Mouse (Mus musculus): ENCODE results near the gene Prph2. TPM values are rescaled to one million over a fixed set of nuclear protein-coding genes. Genes with fewer than 3 reads are reported as not detected.

Gene Prph2
- polyA plus RNA-seq, 1 experiment from 2014 or later, result not detected

GRCm38 (mm10) chr17:46876371-46876950 lies 33.8 kb upstream of the Prph2 start:
- Histone ChIP-seq H3K27ac (replicated peaks; ENCODE audit: low read depth, low read length) (no peak overlapping the region), H3K9ac (replicated peaks; ENCODE audit: low read length) (no peak overlapping the region), H3K36me3 (replicated peaks; ENCODE audit: control insufficient read depth, insufficient read depth, low read depth, low read length) (no peaks in the 10 kb centered on the region), H3K9me3 (replicated peaks; ENCODE audit: control insufficient read depth, low read length) (no peaks in the 10 kb centered on the region), H3K4me3 (ENCODE audit: low read depth, low read length) (no peak overlapping the region), H3K4me2 (ENCODE audit: low read depth, low read length) (no peak overlapping the region), H3K4me1 (ENCODE audit: control insufficient read depth, insufficient read depth, low read length) (no peaks in the 10 kb centered on the region), H3K27me3 (ENCODE audit: control insufficient read depth, insufficient read depth, low read length) (no peaks in the 10 kb centered on the region)
- 49% methylated on average over 8 of the region's 8 CpGs for WGBS
- no peak for ATAC-seq (replicated peaks; ENCODE audit: insufficient number of reproducible peaks, low FRiP score, low TSS enrichment, low read depth)
- peak; percentile 44 for DNase-seq (ENCODE audit: low spot score)

- Histone ChIP-seq H3K9ac (replicated peaks; ENCODE audit: low read length) (no peak overlapping the region), H3K27ac (replicated peaks; ENCODE audit: low read depth, low read length) (no peak overlapping the region), H3K36me3 (replicated peaks; ENCODE audit: control insufficient read depth, insufficient read depth, low read depth, low read length) (no peaks in the 10 kb centered on the region), H3K4me3 (ENCODE audit: low read depth, low read length) (no peak overlapping the region), H3K4me2 (ENCODE audit: low read depth, low read length) (no peak overlapping the region), H3K4me1 (ENCODE audit: control insufficient read depth, insufficient read depth, low read length) (no peaks in the 10 kb centered on the region), H3K27me3 (ENCODE audit: control insufficient read depth, insufficient read depth, low read length) (no peaks in the 10 kb centered on the region), H3K9me3 (replicated peaks; ENCODE audit: control insufficient read depth, low read length) (no peaks in the 10 kb centered on the region)
- DNase-seq (ENCODE audit: low spot score) (no peak), ATAC-seq (replicated peaks; ENCODE audit: insufficient number of reproducible peaks, low FRiP score, low TSS enrichment, low read depth) (no peak)
- WGBS, result 87% methylated on average over 5 of the region's 5 CpGs
These were observed 33.2 kb upstream of the Prph2 start for GRCm38 (mm10) chr17:46877061-46877460.

GRCm38 (mm10) chr17:46879841-46880311 lies 30.4 kb upstream of the Prph2 start:
- Histone ChIP-seq H3K27ac (replicated peaks; ENCODE audit: low read depth, low read length) (no peak overlapping the region), H3K27me3 (ENCODE audit: control insufficient read depth, insufficient read depth, low read length) (no peaks in the 10 kb centered on the region), H3K9me3 (replicated peaks; ENCODE audit: control insufficient read depth, low read length) (no peaks in the 10 kb centered on the region), H3K4me3 (ENCODE audit: low read depth, low read length) (no peak overlapping the region), H3K36me3 (replicated peaks; ENCODE audit: control insufficient read depth, insufficient read depth, low read depth, low read length) (no peaks in the 10 kb centered on the region), H3K4me2 (ENCODE audit: low read depth, low read length) (no peak overlapping the region), H3K9ac (replicated peaks; ENCODE audit: low read length) (no peak overlapping the region), H3K4me1 (ENCODE audit: control insufficient read depth, insufficient read depth, low read length) (no peaks in the 10 kb centered on the region)
- DNase-seq (ENCODE audit: low spot score) (peak; percentile 6), ATAC-seq (replicated peaks; ENCODE audit: insufficient number of reproducible peaks, low FRiP score, low TSS enrichment, low read depth) (no peak)
- WGBS, result 50% methylated on average over 14 of the region's 14 CpGs

- 84% methylated on average over 2 of the region's 2 CpGs for WGBS
- Histone ChIP-seq H3K4me1 (ENCODE audit: control insufficient read depth, insufficient read depth, low read length) (no peaks in the 10 kb centered on the region), H3K9me3 (replicated peaks; ENCODE audit: control insufficient read depth, low read length) (no peaks in the 10 kb centered on the region), H3K27me3 (ENCODE audit: control insufficient read depth, insufficient read depth, low read length) (no peaks in the 10 kb centered on the region), H3K27ac (replicated peaks; ENCODE audit: low read depth, low read length) (no peak overlapping the region), H3K4me2 (ENCODE audit: low read depth, low read length) (no peak overlapping the region), H3K9ac (replicated peaks; ENCODE audit: low read length) (no peak overlapping the region), H3K4me3 (ENCODE audit: low read depth, low read length) (no peak overlapping the region), H3K36me3 (replicated peaks; ENCODE audit: control insufficient read depth, insufficient read depth, low read depth, low read length) (no peaks in the 10 kb centered on the region)
- ATAC-seq (replicated peaks; ENCODE audit: insufficient number of reproducible peaks, low FRiP score, low TSS enrichment, low read depth), result no peak
- DNase-seq (ENCODE audit: low spot score), result no peak
These were observed 29.9 kb upstream of the Prph2 start for GRCm38 (mm10) chr17:46880322-46880721.

GRCm38 (mm10) chr17:46881728-46882127 lies 28.5 kb upstream of the Prph2 start:
- DNase-seq (ENCODE audit: low spot score) (no peak), ATAC-seq (replicated peaks; ENCODE audit: insufficient number of reproducible peaks, low FRiP score, low TSS enrichment, low read depth) (no peak)
- no peaks in the 10 kb centered on the region for H3K36me3 ChIP-seq (replicated peaks; ENCODE audit: control insufficient read depth, insufficient read depth, low read depth, low read length)
- no peaks in the 10 kb centered on the region for H3K27me3 ChIP-seq (ENCODE audit: control insufficient read depth, insufficient read depth, low read length)
- no peak overlapping the region for H3K4me2 ChIP-seq (ENCODE audit: low read depth, low read length)
- no peak overlapping the region for H3K9ac ChIP-seq (replicated peaks; ENCODE audit: low read length)
- no peak overlapping the region for H3K27ac ChIP-seq (replicated peaks; ENCODE audit: low read depth, low read length)
- H3K9me3 ChIP-seq (replicated peaks; ENCODE audit: control insufficient read depth, low read length), result no peaks in the 10 kb centered on the region
- 92% methylated on average over 6 of the region's 6 CpGs for WGBS
- H3K4me1 ChIP-seq (ENCODE audit: control insufficient read depth, insufficient read depth, low read length), result no peaks in the 10 kb centered on the region
- H3K4me3 ChIP-seq (ENCODE audit: low read depth, low read length), result no peak overlapping the region

- no peak for DNase-seq (ENCODE audit: low spot score)
- Histone ChIP-seq H3K27ac (replicated peaks; ENCODE audit: low read depth, low read length) (no peak overlapping the region), H3K4me2 (ENCODE audit: low read depth, low read length) (no peak overlapping the region), H3K4me3 (ENCODE audit: low read depth, low read length) (no peak overlapping the region), H3K9me3 (replicated peaks; ENCODE audit: control insufficient read depth, low read length) (no peaks in the 10 kb centered on the region), H3K27me3 (ENCODE audit: control insufficient read depth, insufficient read depth, low read length) (no peaks in the 10 kb centered on the region), H3K4me1 (ENCODE audit: control insufficient read depth, insufficient read depth, low read length) (no peaks in the 10 kb centered on the region), H3K36me3 (replicated peaks; ENCODE audit: control insufficient read depth, insufficient read depth, low read depth, low read length) (no peaks in the 10 kb centered on the region), H3K9ac (replicated peaks; ENCODE audit: low read length) (no peak overlapping the region)
- 90% methylated on average over 9 of the region's 9 CpGs for WGBS
- ATAC-seq (replicated peaks; ENCODE audit: insufficient number of reproducible peaks, low FRiP score, low TSS enrichment, low read depth), result no peak
These were observed 27.2 kb upstream of the Prph2 start for GRCm38 (mm10) chr17:46883107-46883506.

- Histone ChIP-seq H3K27me3 (ENCODE audit: control insufficient read depth, insufficient read depth, low read length) (no peaks in the 10 kb centered on the region), H3K4me1 (ENCODE audit: control insufficient read depth, insufficient read depth, low read length) (no peaks in the 10 kb centered on the region), H3K9me3 (replicated peaks; ENCODE audit: control insufficient read depth, low read length) (no peaks in the 10 kb centered on the region), H3K4me3 (ENCODE audit: low read depth, low read length) (no peak overlapping the region), H3K9ac (replicated peaks; ENCODE audit: low read length) (no peak overlapping the region), H3K4me2 (ENCODE audit: low read depth, low read length) (no peak overlapping the region), H3K27ac (replicated peaks; ENCODE audit: low read depth, low read length) (no peak overlapping the region), H3K36me3 (replicated peaks; ENCODE audit: control insufficient read depth, insufficient read depth, low read depth, low read length) (no peaks in the 10 kb centered on the region)
- WGBS, result 90% methylated on average over 6 of the region's 6 CpGs
- ATAC-seq (replicated peaks; ENCODE audit: insufficient number of reproducible peaks, low FRiP score, low TSS enrichment, low read depth), result no peak
- no peak for DNase-seq (ENCODE audit: low spot score)
These were observed 25.5 kb upstream of the Prph2 start for GRCm38 (mm10) chr17:46884766-46885165.

GRCm38 (mm10) chr17:46885218-46885909 lies 24.9 kb upstream of the Prph2 start:
- Histone ChIP-seq H3K27ac (replicated peaks; ENCODE audit: low read depth, low read length) (no peak overlapping the region), H3K36me3 (replicated peaks; ENCODE audit: control insufficient read depth, insufficient read depth, low read depth, low read length) (no peaks in the 10 kb centered on the region), H3K27me3 (ENCODE audit: control insufficient read depth, insufficient read depth, low read length) (no peaks in the 10 kb centered on the region), H3K4me1 (ENCODE audit: control insufficient read depth, insufficient read depth, low read length) (no peaks in the 10 kb centered on the region), H3K4me2 (ENCODE audit: low read depth, low read length) (no peak overlapping the region), H3K4me3 (ENCODE audit: low read depth, low read length) (no peak overlapping the region), H3K9ac (replicated peaks; ENCODE audit: low read length) (no peak overlapping the region), H3K9me3 (replicated peaks; ENCODE audit: control insufficient read depth, low read length) (no peaks in the 10 kb centered on the region)
- DNase-seq (ENCODE audit: low spot score) (no peak), ATAC-seq (replicated peaks; ENCODE audit: insufficient number of reproducible peaks, low FRiP score, low TSS enrichment, low read depth) (no peak)
- 80% methylated on average over 11 of the region's 11 CpGs for WGBS

Data from embryonic facial prominence, embryonic 11.5 days (tissue).